Mouse (Mus musculus): ENCODE data around the gene Erbb3. TPM values are rescaled to one million over a fixed set of nuclear protein-coding genes. Genes with fewer than 3 reads are reported as not detected.
"Not testable (repeated sequence)": the region's sequence is repeated elsewhere in the genome, so short reads cannot be mapped to it uniquely, and the experiment has no call there.

Erbb3 gene
- polyA plus RNA-seq, 1 experiment = 0.75 TPM

DNA sequence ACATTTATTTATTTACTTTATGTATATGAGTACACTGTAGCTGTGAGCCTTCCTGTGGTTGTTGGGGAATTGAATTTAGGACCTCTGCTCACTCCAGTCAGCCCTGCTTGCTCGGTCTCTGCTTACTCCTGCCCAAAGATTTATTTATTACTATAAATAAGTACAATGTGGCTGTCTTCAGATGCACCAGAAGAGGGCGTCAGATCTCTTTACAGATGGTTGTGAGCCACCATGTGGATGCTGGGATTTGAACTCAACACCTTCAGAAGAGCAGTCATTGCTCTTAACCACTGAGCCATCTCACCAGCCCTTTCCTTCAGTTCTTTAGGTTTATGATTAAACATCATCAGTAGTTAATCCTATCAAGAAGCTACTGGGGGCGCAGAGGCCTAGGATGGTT is 25.5 kb upstream of the Erbb3 start:
- no peak for TF ChIP-seq POLR2A (IDR thresholded peaks at IDR 0.05; ENCODE audit: borderline replicate concordance, control insufficient read depth, low read depth, low read length)
- TF ChIP-seq CTCF (IDR thresholded peaks at IDR 0.05; ENCODE audit: control insufficient read depth, insufficient read depth, low read length) = no peak
- no peak overlapping the region for H3K4me3 ChIP-seq (replicated peaks; ENCODE audit: control insufficient read depth, low read depth, low read length)
- 58% methylated on average over 3 of the region's 3 CpGs for WGBS
- H3K27ac ChIP-seq (ENCODE audit: control insufficient read depth, insufficient read depth, low read depth, low read length, poor library complexity) = no peak overlapping the region
- H3K4me1 ChIP-seq (ENCODE audit: control insufficient read depth, insufficient read depth, low read length) = no peaks in the 10 kb centered on the region

- WGBS = 59% methylated on average over 4 of the region's 4 CpGs
Observed at GRCm38 (mm10) chr10:128613820-128614219, 24.4 kb upstream of the Erbb3 start.

GRCm38 (mm10) chr10:128613154-128613440 is 23.6 kb upstream of the Erbb3 start:
- no peak overlapping the region for H3K4me3 ChIP-seq (replicated peaks; ENCODE audit: control insufficient read depth, low read depth, low read length)
- 32% methylated on average over 6 of the region's 6 CpGs for WGBS

More at GRCm38 (mm10) chr10:128613820-128614219, 24.4 kb upstream of the Erbb3 start:
- H3K27ac ChIP-seq (ENCODE audit: control insufficient read depth, insufficient read depth, low read depth, low read length, poor library complexity); H3K4me3 ChIP-seq (replicated peaks; ENCODE audit: control insufficient read depth, low read depth, low read length); H3K4me1 ChIP-seq (ENCODE audit: control insufficient read depth, insufficient read depth, low read length): not testable (repeated sequence)

DNA sequence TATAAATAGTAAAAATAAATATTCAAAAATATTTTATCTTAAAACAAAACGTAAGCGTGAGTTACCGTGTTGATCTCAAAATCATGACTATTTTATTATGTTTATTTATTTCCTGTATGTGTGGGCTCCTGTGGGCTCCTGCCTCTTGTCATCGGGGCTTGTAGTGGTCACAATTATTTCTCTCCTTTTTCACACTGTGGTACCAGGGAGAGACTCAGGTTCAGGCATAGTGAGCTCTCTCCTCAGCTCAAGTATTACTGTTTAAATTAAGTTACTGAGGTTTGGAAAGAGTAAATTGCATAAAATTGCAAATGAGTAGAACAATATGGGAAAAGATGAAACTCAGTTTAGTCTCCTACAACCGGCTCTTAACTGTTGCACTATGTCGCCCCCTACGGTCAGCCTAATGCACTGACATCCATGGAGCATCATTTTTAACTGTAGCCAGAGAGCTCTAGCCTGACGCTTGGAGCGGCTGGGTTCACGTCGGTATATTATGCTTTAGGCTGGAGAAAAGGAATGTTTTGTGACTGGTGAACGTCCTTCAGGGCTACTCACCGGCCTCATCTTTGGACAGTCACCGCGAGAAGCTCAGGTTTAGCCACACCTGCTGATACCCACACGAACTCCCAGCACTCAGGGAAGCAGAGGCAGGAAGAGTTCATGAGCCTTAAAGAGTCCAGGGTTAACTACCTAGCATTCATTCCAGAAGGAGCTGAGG is 23.1 kb upstream of the Erbb3 start:
- H3K4me3 ChIP-seq (replicated peaks; ENCODE audit: control insufficient read depth, low read depth, low read length) = no peak overlapping the region
- WGBS = 15% methylated on average over 16 of the region's 16 CpGs
- H3K27ac ChIP-seq (ENCODE audit: control insufficient read depth, insufficient read depth, low read depth, low read length, poor library complexity) = no peak overlapping the region
- TF ChIP-seq POLR2A (IDR thresholded peaks at IDR 0.05; ENCODE audit: borderline replicate concordance, control insufficient read depth, low read depth, low read length) (no peak), CTCF (IDR thresholded peaks at IDR 0.05; ENCODE audit: control insufficient read depth, insufficient read depth, low read length) (peak; percentile 71)
- H3K4me1 ChIP-seq (ENCODE audit: control insufficient read depth, insufficient read depth, low read length) = no peaks in the 10 kb centered on the region

More at GRCm38 (mm10) chr10:128613154-128613440, 23.6 kb upstream of the Erbb3 start:
- no peaks in the 10 kb centered on the region for H3K4me1 ChIP-seq (ENCODE audit: control insufficient read depth, insufficient read depth, low read length)
- H3K27ac ChIP-seq (ENCODE audit: control insufficient read depth, insufficient read depth, low read depth, low read length, poor library complexity) = no peak overlapping the region
- TF ChIP-seq CTCF (IDR thresholded peaks at IDR 0.05; ENCODE audit: control insufficient read depth, insufficient read depth, low read length) (no peak), POLR2A (IDR thresholded peaks at IDR 0.05; ENCODE audit: borderline replicate concordance, control insufficient read depth, low read depth, low read length) (no peak)

GRCm38 (mm10) chr10:128606483-128606882 is 17.0 kb upstream of the Erbb3 start:
- H3K4me3 ChIP-seq (replicated peaks; ENCODE audit: control insufficient read depth, low read depth, low read length) = no peak overlapping the region
- WGBS = 68% methylated on average over 2 of the region's 2 CpGs
- H3K4me1 ChIP-seq (ENCODE audit: control insufficient read depth, insufficient read depth, low read length) = no peaks in the 10 kb centered on the region; the same call in 1 of the 2 replicates
- H3K27ac ChIP-seq (ENCODE audit: control insufficient read depth, insufficient read depth, low read depth, low read length, poor library complexity) = no peak overlapping the region
- no peak for TF ChIP-seq POLR2A (IDR thresholded peaks at IDR 0.05; ENCODE audit: borderline replicate concordance, control insufficient read depth, low read depth, low read length)
- no peak for TF ChIP-seq CTCF (IDR thresholded peaks at IDR 0.05; ENCODE audit: control insufficient read depth, insufficient read depth, low read length)

DNA sequence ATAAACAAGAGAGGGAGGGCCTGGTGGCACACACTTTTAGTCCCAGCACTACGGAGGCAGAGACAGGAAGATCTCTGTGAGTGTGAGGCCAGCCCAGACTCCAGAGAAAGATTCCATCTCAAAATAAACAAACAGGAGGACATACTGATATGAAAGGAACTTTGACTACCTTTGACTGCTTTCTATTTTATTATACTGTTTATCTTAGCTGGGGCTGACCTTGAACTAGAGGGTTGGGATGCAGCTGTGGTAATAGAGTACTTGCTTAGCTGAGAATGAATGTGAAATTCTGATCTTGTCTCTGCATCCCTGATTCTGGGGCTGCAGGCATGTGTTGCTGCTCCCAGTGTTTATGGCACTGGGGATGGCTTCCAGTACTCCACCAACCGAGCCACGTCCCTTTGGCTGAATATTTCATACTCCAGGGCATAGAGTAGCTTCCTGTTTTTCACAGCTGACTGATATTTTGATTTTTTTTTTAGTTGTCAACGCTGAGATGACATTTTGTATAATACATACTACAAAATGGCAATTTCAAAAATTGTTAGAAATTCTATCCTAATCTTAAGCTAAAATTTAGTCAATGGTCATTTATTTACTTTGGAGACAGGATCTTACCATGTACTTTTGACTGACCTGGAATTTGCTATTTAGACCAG is 13.1 kb upstream of the Erbb3 start:
- H3K4me3 ChIP-seq (replicated peaks; ENCODE audit: control insufficient read depth, low read depth, low read length) = no peak overlapping the region
- TF ChIP-seq CTCF (IDR thresholded peaks at IDR 0.05; ENCODE audit: control insufficient read depth, insufficient read depth, low read length) = no peak
- TF ChIP-seq POLR2A (IDR thresholded peaks at IDR 0.05; ENCODE audit: borderline replicate concordance, control insufficient read depth, low read depth, low read length) = no peak
- WGBS = 28% methylated on average over 4 of the region's 4 CpGs
- no peak overlapping the region for H3K27ac ChIP-seq (ENCODE audit: control insufficient read depth, insufficient read depth, low read depth, low read length, poor library complexity)
- H3K4me1 ChIP-seq (ENCODE audit: control insufficient read depth, insufficient read depth, low read length) = no peaks in the 10 kb centered on the region; the same call in 1 of the 2 replicates

DNA sequence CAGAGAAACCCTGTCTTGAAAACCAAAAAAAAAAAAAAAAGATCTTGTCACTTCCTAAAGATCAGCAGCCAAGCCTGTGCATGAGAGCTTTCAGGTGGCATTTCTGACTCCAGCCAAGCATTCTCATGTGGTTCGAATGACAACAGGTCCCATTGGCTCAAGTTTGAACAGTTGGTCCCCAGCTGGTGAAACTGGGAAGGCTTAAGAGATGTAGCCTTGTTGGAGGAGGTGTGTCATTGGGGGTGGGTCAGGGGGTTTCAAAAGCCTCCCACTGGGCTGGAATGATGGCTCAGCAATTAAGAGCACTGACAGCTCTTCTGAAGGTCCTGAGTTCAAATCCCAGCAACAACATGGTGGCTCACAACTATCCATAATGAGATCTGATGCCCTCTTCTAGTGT is 12.0 kb upstream of the Erbb3 start:
- Histone ChIP-seq H3K4me1 (ENCODE audit: control insufficient read depth, insufficient read depth, low read length) (no peaks in the 10 kb centered on the region; the same call in 1 of the 2 replicates), H3K27ac (ENCODE audit: control insufficient read depth, insufficient read depth, low read depth, low read length, poor library complexity) (no peak overlapping the region), H3K4me3 (replicated peaks; ENCODE audit: control insufficient read depth, low read depth, low read length) (no peak overlapping the region)
- 85% methylated on average over 1 of the region's 1 CpGs for WGBS
- TF ChIP-seq POLR2A (IDR thresholded peaks at IDR 0.05; ENCODE audit: borderline replicate concordance, control insufficient read depth, low read depth, low read length) (no peak), CTCF (IDR thresholded peaks at IDR 0.05; ENCODE audit: control insufficient read depth, insufficient read depth, low read length) (no peak)

GRCm38 (mm10) chr10:128598476-128598875 is 9.0 kb upstream of the Erbb3 start:
- TF ChIP-seq POLR2A (IDR thresholded peaks at IDR 0.05; ENCODE audit: borderline replicate concordance, control insufficient read depth, low read depth, low read length) = no peak
- TF ChIP-seq CTCF (IDR thresholded peaks at IDR 0.05; ENCODE audit: control insufficient read depth, insufficient read depth, low read length) = no peak
- 77% methylated on average over 2 of the region's 2 CpGs for WGBS
- no peak overlapping the region for H3K27ac ChIP-seq (ENCODE audit: control insufficient read depth, insufficient read depth, low read depth, low read length, poor library complexity)
- H3K4me1 ChIP-seq (ENCODE audit: control insufficient read depth, insufficient read depth, low read length) = no peaks in the 10 kb centered on the region
- H3K4me3 ChIP-seq (replicated peaks; ENCODE audit: control insufficient read depth, low read depth, low read length) = no peak overlapping the region
